Mouse (Mus musculus) heart, adult 2 months (tissue): ENCODE results near the gene Bbs4. TPM values are rescaled to one million over a fixed set of nuclear protein-coding genes. Genes with fewer than 3 reads are reported as not detected.

Experiments
- DNase-seq, 2 experiments: peaks; one replicate each; pipeline ENCODE4 v3.0.0; 2021
- H3K27ac ChIP-seq: fragments of 200-600 bp; 2 replicates; pipeline ENCODE4 v1.8.1; 2022
- H3K27me3 ChIP-seq: fragments of 200-500 bp; 2 replicates; pipeline ENCODE4 v1.6.1; 2012; ENCODE audit warnings: mild to moderate bottlenecking, low read length, inconsistent platforms, mixed read lengths; ENCODE audit not compliant: control insufficient read depth, insufficient read depth
- H3K36me3 ChIP-seq: fragments of 200-500 bp; 2 replicates; pipeline ENCODE4 v1.6.1; 2012; ENCODE audit warnings: low read length, inconsistent platforms; ENCODE audit not compliant: control insufficient read depth, insufficient read depth
- H3K4me1 ChIP-seq: fragments of 200-500 bp; 2 replicates; pipeline ENCODE4 v1.6.1; 2011; ENCODE audit warnings: low read length; ENCODE audit not compliant: control insufficient read depth, insufficient read depth
- H3K4me3 ChIP-seq: fragments of 200-600 bp; 2 replicates; pipeline ENCODE4 v1.8.1; 2022
- H3K79me2 ChIP-seq: fragments of 200-500 bp; replicated peaks from 2 replicates; pipeline ENCODE4 v1.6.1; 2012; ENCODE audit warnings: mild to moderate bottlenecking, inconsistent platforms, low read length, moderate library complexity, mixed read lengths; ENCODE audit not compliant: control insufficient read depth, insufficient read depth
- H3K9ac ChIP-seq: fragments of 200-500 bp; 2 replicates; pipeline ENCODE4 v1.6.1; 2012; ENCODE audit warnings: low read depth, mild to moderate bottlenecking, control low read depth, inconsistent platforms, low read length, mixed read lengths
- CTCF ChIP-seq: fragments of 200-600 bp; IDR thresholded peaks from 2 replicates; pipeline ENCODE4 v1.8.1; 2022; ENCODE audit warnings: antibody characterized with exemption, mild to moderate bottlenecking, moderate library complexity
- EP300 ChIP-seq: fragments of 200-500 bp; IDR thresholded peaks from 2 replicates; pipeline ENCODE4 v1.6.1; 2011; ENCODE audit warnings: low read depth, low read length, control low read depth; ENCODE audit not compliant: insufficient read depth
- POLR2A ChIP-seq: fragments of 200-500 bp; IDR thresholded peaks from 2 replicates; pipeline ENCODE4 v1.6.1; 2011; ENCODE audit warnings: mild to moderate bottlenecking, low read depth, low read length, control low read depth; ENCODE audit not compliant: insufficient read depth
- WGBS: fragments of 180-500 bp; shearing (Covaris S2); methylation state at CpG from one replicate; pipeline ENCODE4 v1.1.7; 2018; 5-methylcytosine and 5-hydroxymethylcytosine counted together
- intact Hi-C: fragments of 180-260 bp; cut with DNase I; formaldehyde crosslinking; loops from one replicate; pipeline ENCODE4 v1.15.1; 2025
- long read RNA-seq: library from polyadenylated mRNA; stranded (forward); transcript quantifications from one replicate; pipeline ENCODE4 v2.0.0, GENCODE M21; 2021
- polyA plus RNA-seq: library from polyadenylated mRNA; depleted of rRNA; stranded (reverse); fragments of >200 nt; gene quantifications from 2 replicates; pipeline ENCODE4 v1.2.3, GENCODE M21; 2012; rRNA removed
- total RNA-seq, 2 experiments: library from RNA; stranded (reverse); gene quantifications; 2 replicates each; pipeline ENCODE4 v1.2.3; 2021

Bbs4 gene
- 1 to 10 TPM; 2.3 to 2.5 TPM for total RNA-seq
- polyA plus RNA-seq, result 1.7 and 2.8 TPM in 2 replicates
- long read RNA-seq, transcript Bbs4-201 (16 exons, 2,518 nt), result major isoform, 7 of 10 reads
- long read RNA-seq, partial matches to known transcripts, result 1 of 10 reads
- long read RNA-seq, other reads (novel, unspliced or antisense), result 2 of 10 reads

GRCm38 (mm10) chr9:59353253-59353639 is at the start of gene Bbs4:
Gene Bbs4, minus strand, starts transcription at chr9:59353508.
- Histone ChIP-seq H3K27ac (peak within 1 kb of the TSS; percentile 78), H3K9ac (peak within 1 kb of the TSS; percentile 82), H3K27me3 (no peaks in the 10 kb centered on the region), H3K79me2 (no peaks in the 10 kb centered on the region), H3K36me3 (no peaks in the 10 kb centered on the region), H3K4me3 (peak within 1 kb of the TSS; percentile 70), H3K4me1 (no peaks in the 10 kb centered on the region; the same call in 1 of the 2 replicates)
- intact Hi-C loops, result loop anchor here (1.0 kb wide), 2 partner anchors 62 to 133 kb away; partner anchors contain the start of genes Adpgk and Arih1
- peak; percentile 94 to 95 for DNase-seq
- 1% methylated on average over 29 of the region's 32 CpGs for WGBS
- TF ChIP-seq EP300, result 0 out of 2 replicates have a peak, but pooled peaks have one; percentile 56
- peak; percentile 83 for TF ChIP-seq POLR2A
- TF ChIP-seq CTCF, result peak; percentile 8; the same call in 1 of the 2 replicates

- Histone ChIP-seq H3K27ac (no peak overlapping the region), H3K4me3 (no peak overlapping the region), H3K79me2 (no peaks in the 10 kb centered on the region), H3K27me3 (no peaks in the 10 kb centered on the region), H3K4me1 (peaks cover 2% of the 10 kb centered on the region), H3K9ac (no peak overlapping the region), H3K36me3 (peaks cover 19% of the 10 kb centered on the region)
- 78% methylated on average over 4 of the region's 4 CpGs for WGBS
- TF ChIP-seq POLR2A (no peak), EP300 (no peak)
- intact Hi-C loops, result no loop called here
- DNase-seq, result peak in 1 of 2 experiments; percentile 11
Observed at GRCm38 (mm10) chr9:59389086-59389485, 35.8 kb upstream of the Bbs4 start.

GRCm38 (mm10) chr9:59388311-59388710 is 35.0 kb upstream of the Bbs4 start:
- 79% methylated on average over 1 of the region's 1 CpGs for WGBS
- intact Hi-C loops, result no loop called here
- H3K79me2 ChIP-seq, result no peaks in the 10 kb centered on the region
- H3K27me3 ChIP-seq, result no peaks in the 10 kb centered on the region
- no peak for DNase-seq
- H3K4me3 ChIP-seq, result no peak overlapping the region
- H3K4me1 ChIP-seq, result peaks cover 2% of the 10 kb centered on the region
- no peak overlapping the region for H3K27ac ChIP-seq
- no peak for TF ChIP-seq EP300
- no peak for TF ChIP-seq CTCF
- TF ChIP-seq POLR2A, result no peak
- peaks cover 19% of the 10 kb centered on the region for H3K36me3 ChIP-seq
- no peak overlapping the region for H3K9ac ChIP-seq

- Histone ChIP-seq H3K9ac (no peak overlapping the region), H3K27ac (no peak overlapping the region), H3K36me3 (peaks cover 12% of the 10 kb centered on the region), H3K27me3 (no peaks in the 10 kb centered on the region), H3K4me3 (no peak overlapping the region), H3K79me2 (no peaks in the 10 kb centered on the region), H3K4me1 (peaks cover 2% of the 10 kb centered on the region)
- DNase-seq, result no peak
- TF ChIP-seq POLR2A (no peak), CTCF (no peak)
- 67% methylated on average over 3 of the region's 3 CpGs for WGBS
- intact Hi-C loops, result no loop called here
Observed at GRCm38 (mm10) chr9:59387461-59387860, 34.2 kb upstream of the Bbs4 start.

- no peak for DNase-seq
- no peak overlapping the region for H3K27ac ChIP-seq
- H3K27me3 ChIP-seq, result no peaks in the 10 kb centered on the region
- no peaks in the 10 kb centered on the region for H3K4me1 ChIP-seq
- TF ChIP-seq EP300 (no peak), POLR2A (no peak), CTCF (no peak)
- no peak overlapping the region for H3K9ac ChIP-seq
- 93% methylated on average over 15 of the region's 15 CpGs for WGBS
- H3K36me3 ChIP-seq, result no peaks in the 10 kb centered on the region
- no peaks in the 10 kb centered on the region for H3K79me2 ChIP-seq
- H3K4me3 ChIP-seq, result no peak overlapping the region
- intact Hi-C loops, result no loop called here
Observed at GRCm38 (mm10) chr9:59375626-59376025, 22.3 kb upstream of the Bbs4 start.

GRCm38 (mm10) chr9:59369646-59370045 is 16.3 kb upstream of the Bbs4 start:
- H3K4me3 ChIP-seq, result no peak overlapping the region
- no peak for TF ChIP-seq CTCF
- TF ChIP-seq POLR2A, result no peak
- TF ChIP-seq EP300, result no peak
- intact Hi-C loops, result no loop called here
- no peak overlapping the region for H3K27ac ChIP-seq
- no peaks in the 10 kb centered on the region for H3K27me3 ChIP-seq
- WGBS, result 92% methylated on average over 9 of the region's 9 CpGs
- H3K36me3 ChIP-seq, result no peaks in the 10 kb centered on the region
- no peak overlapping the region for H3K9ac ChIP-seq
- no peaks in the 10 kb centered on the region for H3K79me2 ChIP-seq
- no peak for DNase-seq
- no peaks in the 10 kb centered on the region for H3K4me1 ChIP-seq
